In the genomic region with DNA sequence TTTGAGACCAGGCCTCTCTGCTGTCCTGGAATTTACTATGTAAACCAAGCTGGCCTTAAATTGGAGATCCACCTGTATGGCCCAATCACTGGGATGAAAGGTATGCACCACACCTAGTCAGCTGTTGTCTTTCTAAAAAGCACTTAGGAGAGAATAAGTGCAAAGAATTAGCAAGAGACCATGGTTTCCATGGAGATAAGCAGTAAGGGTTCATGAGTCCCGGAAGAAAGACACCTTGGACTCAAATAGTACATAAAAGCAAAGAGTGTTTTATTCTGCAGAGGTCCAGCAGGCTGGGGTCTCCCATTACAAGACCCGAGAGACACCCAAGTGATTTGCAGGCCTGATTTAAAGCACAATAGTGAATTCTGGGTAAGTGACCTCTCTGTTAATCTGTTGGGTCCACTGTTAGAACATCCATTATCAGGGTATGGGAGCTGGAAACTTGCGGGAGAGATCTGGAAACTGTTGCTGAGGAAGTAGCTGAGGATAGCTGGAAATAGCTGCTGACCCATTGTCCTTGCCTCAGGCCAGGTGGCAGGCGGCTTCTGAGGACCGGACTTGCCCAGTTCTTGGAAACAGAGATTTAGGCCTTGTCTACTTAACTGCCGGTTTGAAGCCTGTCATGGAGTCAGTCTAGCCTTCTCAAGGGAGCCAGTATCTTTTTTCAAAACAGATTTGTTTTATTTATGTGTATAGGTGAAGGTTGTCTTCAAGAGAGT, we compare ENCODE assay signal across 19 mouse cellular contexts. TPM values are rescaled to one million over a fixed set of nuclear protein-coding genes. Genes with fewer than 3 reads are reported as not detected.
"Had no signal": no experiment of that assay in that cellular context is flagged by ENCODE, and none has a peak within 500 bp of the region (broad histone marks: within the 10 kb centered on the region; RNA-seq: fewer than 3 reads in every experiment).

No protein-coding gene starts in this region.

- H3K9ac ChIP-seq: lung, embryonic 14.5 days; midbrain, embryonic 12.5 days; neural tube, embryonic 13.5 days had no signal

- H3K4me3 ChIP-seq: midbrain, embryonic 10.5 days; midbrain, embryonic 12.5 days; myocyte; neural tube, embryonic 13.5 days had no signal

- H3K4me1 ChIP-seq: midbrain, embryonic 12.5 days; neural tube, embryonic 13.5 days had no signal

- H3K9me3 ChIP-seq: midbrain, embryonic 10.5 days; midbrain, embryonic 12.5 days; neural tube, embryonic 13.5 days had no signal

- ATAC-seq: midbrain, embryonic 16.5 days had no signal

- H3K36me3 ChIP-seq: midbrain, embryonic 10.5 days; midbrain, embryonic 12.5 days; neural tube, embryonic 13.5 days had no signal

- DNase-seq: lung, adult 18-20 months; lung, embryonic 14.5 days; lung, postnatal 4 days; midbrain, embryonic 14.5 days; retina, postnatal 1 day; right cerebral cortex, adult 18-20 months; right cerebral cortex, postnatal 25 days; right cerebral cortex, postnatal 4 days; spleen, adult 18-20 months; thymus, adult 18-20 months; thymus, postnatal 14 days; thymus, postnatal 36 days had no signal

- H3K4me2 ChIP-seq: lung, embryonic 14.5 days; midbrain, embryonic 12.5 days; neural tube, embryonic 13.5 days had no signal

- H3K27ac ChIP-seq: midbrain, embryonic 10.5 days; midbrain, embryonic 12.5 days; neural tube, embryonic 13.5 days had no signal

RNA-seq across cellular contexts. Expression of a gene that starts 6.3 kb away (rescaled TPM):
- polyA plus RNA-seq: liver, embryonic 16.5 days; thymus, postnatal 0 days had no signal
